Mouse (Mus musculus): ENCODE measurements around the gene C8a. TPM values are rescaled to one million over a fixed set of nuclear protein-coding genes. Genes with fewer than 3 reads are reported as not detected.

Gene C8a
- polyA plus RNA-seq, 2 experiments, result 10.3 to 12.4 TPM

DNA sequence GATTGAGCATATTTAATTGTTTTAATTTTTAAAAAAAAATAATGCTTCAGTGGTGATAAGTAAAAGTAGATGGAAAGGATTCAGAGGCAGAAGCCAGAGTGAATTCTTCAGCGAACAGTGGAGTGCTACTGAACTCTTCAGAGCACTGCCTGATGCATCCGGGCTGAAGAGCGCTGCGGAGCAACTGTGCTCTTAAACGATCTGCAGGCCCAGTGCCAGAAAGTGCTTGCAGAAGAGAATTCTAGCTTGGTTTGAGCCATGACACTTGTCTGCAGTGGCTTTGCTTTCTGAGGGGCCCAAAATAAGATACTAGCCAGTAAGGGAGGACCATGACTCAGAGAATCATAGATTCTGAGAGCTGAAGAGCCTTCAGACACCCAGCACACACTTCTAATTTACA, 47.3 kb downstream of the C8a start:
- H3K36me3 ChIP-seq (replicated peaks; ENCODE audit: control insufficient read depth, insufficient read depth, low read depth), result no peaks in the 10 kb centered on the region
- no peak for TF ChIP-seq CTCF (IDR thresholded peaks at IDR 0.05; ENCODE audit: low read depth)
- no peak for TF ChIP-seq EP300 (IDR thresholded peaks at IDR 0.05; ENCODE audit: low read depth)
- H3K4me2 ChIP-seq (ENCODE audit: low read depth), result no peak overlapping the region
- WGBS (ENCODE audit: insufficient replicate concordance), result 58% methylated on average over 5 of the region's 5 CpGs
- H3K4me1 ChIP-seq (replicated peaks; ENCODE audit: control insufficient read depth in 2 of 2, insufficient read depth in 2 of 2, low read length in 1 of 2), result peaks cover 0 to under 1% of the 10 kb centered on the region in 2 experiments; a peak in 1 of 4 replicates
- no peaks in the 10 kb centered on the region for H3K27me3 ChIP-seq (ENCODE audit: control insufficient read depth, insufficient read depth, low read length)
- ATAC-seq (ENCODE audit: insufficient read depth) (no peak), DNase-seq (ENCODE audit: low read depth in 3 of 3, low spot score in 3 of 3) (no peak)
- no peak overlapping the region for H3K9ac ChIP-seq (replicated peaks)
- H3K4me3 ChIP-seq (ENCODE audit: insufficient read depth in 1 of 2, low read depth in 2 of 2, low read length in 2 of 2), result no peak overlapping the region
- H3K27ac ChIP-seq, result no peak overlapping the region
- H3K9me3 ChIP-seq (ENCODE audit: control insufficient read depth, low read length), result no peaks in the 10 kb centered on the region

- Histone ChIP-seq H3K9me3 (ENCODE audit: control insufficient read depth, low read length) (no peaks in the 10 kb centered on the region), H3K4me3 (ENCODE audit: insufficient read depth in 1 of 2, low read depth in 2 of 2, low read length in 2 of 2) (no peak overlapping the region), H3K27ac (no peak overlapping the region), H3K36me3 (replicated peaks; ENCODE audit: control insufficient read depth, insufficient read depth, low read depth) (no peaks in the 10 kb centered on the region), H3K9ac (replicated peaks) (no peak overlapping the region), H3K27me3 (ENCODE audit: control insufficient read depth, insufficient read depth, low read length) (no peaks in the 10 kb centered on the region), H3K4me2 (ENCODE audit: low read depth) (no peak overlapping the region), H3K4me1 (replicated peaks; ENCODE audit: control insufficient read depth in 2 of 2, insufficient read depth in 2 of 2, low read length in 1 of 2) (peaks cover 0 to 5% of the 10 kb centered on the region in 2 experiments; a peak in 1 of 4 replicates)
- TF ChIP-seq CTCF (IDR thresholded peaks at IDR 0.05; ENCODE audit: low read depth), result no peak
- TF ChIP-seq EP300 (IDR thresholded peaks at IDR 0.05; ENCODE audit: low read depth), result no peak
- no peak for DNase-seq (ENCODE audit: low read depth in 3 of 3, low spot score in 3 of 3)
- 52% methylated on average over 7 of the region's 7 CpGs for WGBS (ENCODE audit: insufficient replicate concordance)
- no peak for ATAC-seq (ENCODE audit: insufficient read depth)
Measured at GRCm38 (mm10) chr4:104824381-104825077, 51.7 kb downstream of the C8a start.

DNA sequence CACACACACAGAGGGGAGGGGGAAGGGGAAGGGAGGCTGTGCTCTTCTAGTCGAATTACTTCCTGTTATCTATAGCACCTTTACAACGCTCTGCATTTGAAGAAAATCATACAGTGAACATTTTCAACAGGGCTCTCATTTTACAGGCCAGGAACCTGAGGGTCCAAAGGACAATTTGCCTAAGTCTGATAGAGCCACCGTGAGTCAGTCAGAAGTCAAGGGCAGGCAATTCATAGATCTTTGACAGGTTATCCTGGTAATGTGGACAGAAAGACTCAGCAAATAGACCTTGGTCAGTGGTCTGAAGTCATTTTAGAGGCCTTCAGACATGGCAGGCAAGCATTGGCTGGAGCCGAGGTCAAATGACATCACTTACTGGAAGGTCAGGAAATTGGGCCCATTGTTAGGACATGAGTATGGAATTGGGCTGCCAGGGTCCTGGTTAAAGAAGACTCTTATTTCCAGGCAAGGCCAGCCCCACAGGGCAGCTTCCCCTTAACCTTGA, 52.5 kb downstream of the C8a start:
- H3K27ac ChIP-seq, result no peak overlapping the region; the same call in 1 of the 2 replicates

GRCm38 (mm10) chr4:104819891-104820290, 56.3 kb downstream of the C8a start:
- H3K4me3 ChIP-seq (ENCODE audit: insufficient read depth in 1 of 2, low read depth in 2 of 2, low read length in 2 of 2), result no peak overlapping the region
- H3K27ac ChIP-seq, result no peak overlapping the region
- no peak for DNase-seq (ENCODE audit: low read depth in 3 of 3, low spot score in 3 of 3)
- H3K27me3 ChIP-seq (ENCODE audit: control insufficient read depth, insufficient read depth, low read length), result no peaks in the 10 kb centered on the region
- no peaks in the 10 kb centered on the region for H3K36me3 ChIP-seq (replicated peaks; ENCODE audit: control insufficient read depth, insufficient read depth, low read depth)
- peaks cover 0 to 7% of the 10 kb centered on the region in 2 experiments; a peak in 1 of 4 replicates for H3K4me1 ChIP-seq (replicated peaks; ENCODE audit: control insufficient read depth in 2 of 2, insufficient read depth in 2 of 2, low read length in 1 of 2)
- no peak for ATAC-seq (ENCODE audit: insufficient read depth)
- 47% methylated on average over 4 of the region's 4 CpGs for WGBS (ENCODE audit: insufficient replicate concordance)
- no peak overlapping the region for H3K9ac ChIP-seq (replicated peaks)
- TF ChIP-seq EP300 (IDR thresholded peaks at IDR 0.05; ENCODE audit: low read depth), result no peak
- TF ChIP-seq CTCF (IDR thresholded peaks at IDR 0.05; ENCODE audit: low read depth), result no peak
- no peak overlapping the region for H3K4me2 ChIP-seq (ENCODE audit: low read depth)
- no peaks in the 10 kb centered on the region for H3K9me3 ChIP-seq (ENCODE audit: control insufficient read depth, low read length)

More for the DNA sequence above, 52.5 kb downstream of the C8a start:
- Histone ChIP-seq H3K9me3 (ENCODE audit: control insufficient read depth, low read length) (no peaks in the 10 kb centered on the region), H3K36me3 (replicated peaks; ENCODE audit: control insufficient read depth, insufficient read depth, low read depth) (no peaks in the 10 kb centered on the region), H3K4me1 (replicated peaks; ENCODE audit: control insufficient read depth in 2 of 2, insufficient read depth in 2 of 2, low read length in 1 of 2) (peaks cover 0 to 5% of the 10 kb centered on the region in 2 experiments; a peak in 1 of 4 replicates), H3K4me2 (ENCODE audit: low read depth) (no peak overlapping the region), H3K4me3 (ENCODE audit: insufficient read depth in 1 of 2, low read depth in 2 of 2, low read length in 2 of 2) (no peak overlapping the region), H3K27me3 (ENCODE audit: control insufficient read depth, insufficient read depth, low read length) (no peaks in the 10 kb centered on the region), H3K9ac (replicated peaks) (no peak overlapping the region)
- TF ChIP-seq EP300 (IDR thresholded peaks at IDR 0.05; ENCODE audit: low read depth) (no peak), CTCF (IDR thresholded peaks at IDR 0.05; ENCODE audit: low read depth) (no peak)
- ATAC-seq (ENCODE audit: insufficient read depth), result peak; percentile 21; the same call in 1 of the 2 replicates
- DNase-seq (ENCODE audit: low read depth in 3 of 3, low spot score in 3 of 3), result peak in 1 of 3 experiments; percentile 3
- 36% methylated on average over 4 of the region's 4 CpGs for WGBS (ENCODE audit: insufficient replicate concordance)

DNA sequence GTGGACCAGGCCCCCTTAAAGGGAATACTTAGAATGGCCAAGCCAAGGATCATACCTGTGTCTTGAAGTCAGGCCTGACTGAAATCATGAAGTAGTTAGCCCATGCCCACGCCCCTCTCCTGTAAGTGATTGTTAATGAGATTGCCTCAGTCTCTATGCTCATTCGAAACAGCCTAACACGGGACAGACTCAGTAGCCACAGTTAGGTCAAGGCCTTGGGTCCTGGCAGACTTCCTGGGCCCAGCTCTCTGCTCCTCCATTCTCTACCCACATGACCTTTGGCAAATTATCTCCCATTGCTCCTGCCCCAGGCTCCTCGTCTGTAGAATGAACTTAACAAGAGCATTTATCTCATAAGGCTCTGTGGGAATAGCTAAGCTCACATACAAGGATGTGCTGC, 57.2 kb downstream of the C8a start:
- ATAC-seq (ENCODE audit: insufficient read depth), result no peak
- Histone ChIP-seq H3K9ac (replicated peaks) (no peak overlapping the region), H3K4me3 (ENCODE audit: insufficient read depth in 1 of 2, low read depth in 2 of 2, low read length in 2 of 2) (no peak overlapping the region), H3K27me3 (ENCODE audit: control insufficient read depth, insufficient read depth, low read length) (no peaks in the 10 kb centered on the region), H3K36me3 (replicated peaks; ENCODE audit: control insufficient read depth, insufficient read depth, low read depth) (no peaks in the 10 kb centered on the region), H3K4me1 (replicated peaks; ENCODE audit: control insufficient read depth in 2 of 2, insufficient read depth in 2 of 2, low read length in 1 of 2) (peaks cover 0 to 7% of the 10 kb centered on the region in 2 experiments; a peak in 1 of 4 replicates), H3K9me3 (ENCODE audit: control insufficient read depth, low read length) (no peaks in the 10 kb centered on the region), H3K4me2 (ENCODE audit: low read depth) (no peak overlapping the region), H3K27ac (no peak overlapping the region)
- WGBS (ENCODE audit: insufficient replicate concordance), result 54% methylated on average over 4 of the region's 4 CpGs
- TF ChIP-seq CTCF (IDR thresholded peaks at IDR 0.05; ENCODE audit: low read depth), result no peak
- TF ChIP-seq EP300 (IDR thresholded peaks at IDR 0.05; ENCODE audit: low read depth), result no peak
- DNase-seq (ENCODE audit: low read depth in 3 of 3, low spot score in 3 of 3), result no peak
